Mouse (Mus musculus): Measurements from ENCODE around the gene Ank2.

DNA sequence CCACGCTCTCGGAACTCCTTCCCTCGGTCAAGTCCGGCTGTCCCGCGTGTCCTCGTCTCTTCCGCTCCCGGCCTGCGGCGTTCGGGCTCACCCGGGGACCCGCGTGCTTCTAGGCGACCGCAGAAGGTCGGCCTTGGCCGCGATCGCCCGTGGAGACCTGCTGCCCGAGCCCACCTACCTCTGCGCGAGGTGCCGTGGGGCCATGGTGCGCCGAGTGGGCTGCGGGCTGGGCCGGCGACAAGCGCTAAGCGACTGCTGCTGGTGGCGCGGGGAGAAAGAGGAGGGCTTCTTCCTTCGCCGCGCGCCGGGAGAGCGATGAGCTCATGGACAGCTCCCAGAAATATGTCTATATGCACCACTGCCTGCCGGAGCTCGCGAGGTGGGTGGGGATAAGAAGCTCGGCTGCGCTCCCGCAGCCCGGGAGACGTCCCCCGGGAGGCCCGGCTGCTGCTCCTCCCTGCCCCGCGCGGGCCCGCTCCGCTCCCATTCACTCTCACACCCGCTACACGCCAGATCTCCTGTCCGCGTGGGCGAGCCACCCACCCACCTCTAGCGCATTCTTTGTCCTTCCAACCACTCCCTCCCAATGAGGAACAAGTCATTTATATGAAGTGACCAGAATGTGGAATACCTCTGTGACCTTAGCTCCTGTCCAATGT is at the start of gene Ank2:
- no peak for TF ChIP-seq CTCF (IDR thresholded peaks at IDR 0.05; ENCODE audit: low read depth, low read length)
- no peak for TF ChIP-seq POLR2AphosphoS5 (IDR thresholded peaks at IDR 0.05; ENCODE audit: insufficient replicate concordance, low read depth, low read length)
- no peak for TF ChIP-seq TAL1 (conservative IDR thresholded peaks at IDR 0.05; ENCODE audit: low read depth, low read length)

Measured in G1E (cell line).